Mouse (Mus musculus): ENCODE data around the gene Smap2. TPM values are rescaled to one million over a fixed set of nuclear protein-coding genes. Genes with fewer than 3 reads are reported as not detected.

Smap2 gene
- polyA plus RNA-seq, 1 experiment from 2014 or later = 14.5 TPM

- ATAC-seq (replicated peaks; ENCODE audit: insufficient number of reproducible peaks, low FRiP score, low TSS enrichment) = no peak
- Histone ChIP-seq H3K27ac (ENCODE audit: low read depth, low read length) (no peak overlapping the region), H3K36me3 (ENCODE audit: control insufficient read depth, insufficient read depth, low read length) (no peaks in the 10 kb centered on the region), H3K4me1 (ENCODE audit: control insufficient read depth, insufficient read depth, low read length) (peaks cover 15% of the 10 kb centered on the region), H3K9me3 (replicated peaks; ENCODE audit: control insufficient read depth, low read length) (no peaks in the 10 kb centered on the region), H3K4me3 (ENCODE audit: low read depth, low read length) (no peak overlapping the region), H3K27me3 (ENCODE audit: control insufficient read depth, insufficient read depth, low read length) (peaks cover 28% of the 10 kb centered on the region), H3K4me2 (no peak overlapping the region), H3K9ac (ENCODE audit: low read depth, low read length) (no peak overlapping the region)
- WGBS (ENCODE audit: insufficient replicate concordance) = 70% methylated on average over 5 of the region's 5 CpGs
These were observed 25.4 kb upstream of the Smap2 start for GRCm38 (mm10) chr4:121042472-121042871.

DNA sequence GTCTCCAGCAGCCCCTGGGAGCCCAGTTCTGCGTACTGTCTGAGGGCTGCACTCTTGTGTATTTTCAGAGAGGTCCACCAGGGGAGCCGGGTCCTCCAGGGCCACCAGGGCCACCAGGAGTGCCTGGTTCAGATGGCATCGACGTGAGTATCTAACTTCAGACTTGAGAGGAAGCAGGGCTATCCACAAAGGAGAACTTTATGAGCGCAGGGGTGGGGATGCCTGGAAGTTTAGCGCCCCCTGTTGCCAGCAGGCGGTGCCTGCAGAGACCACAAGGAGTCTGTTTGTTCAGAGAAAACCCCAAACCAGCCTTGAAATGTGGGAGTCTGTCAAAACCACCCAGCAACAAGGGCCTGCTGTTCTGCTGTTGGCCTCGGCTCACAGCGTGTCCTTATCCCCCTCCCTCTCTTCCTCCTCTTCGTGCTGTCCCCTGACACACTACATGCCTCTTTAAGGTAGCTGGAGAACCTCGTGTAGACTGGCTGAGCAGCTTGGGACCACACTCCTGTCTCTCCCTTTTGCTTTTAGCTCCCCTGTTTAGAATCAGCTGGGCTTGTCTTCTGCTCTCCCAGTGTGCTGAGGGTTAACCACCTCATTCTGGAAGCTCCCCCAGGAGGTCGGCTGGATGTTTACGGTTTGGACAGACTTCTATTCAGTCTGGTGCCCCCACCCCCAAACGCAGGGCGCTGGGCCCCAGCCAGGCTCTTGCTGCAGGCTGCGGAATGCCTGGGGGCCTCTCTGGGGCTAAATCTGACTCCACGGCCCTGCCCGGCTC lies 24.0 kb upstream of the Smap2 start:
- Histone ChIP-seq H3K36me3 (ENCODE audit: control insufficient read depth, insufficient read depth, low read length) (no peaks in the 10 kb centered on the region), H3K4me3 (ENCODE audit: low read depth, low read length) (no peak overlapping the region), H3K9me3 (replicated peaks; ENCODE audit: control insufficient read depth, low read length) (no peaks in the 10 kb centered on the region), H3K27ac (ENCODE audit: low read depth, low read length) (peak overlapping the region; percentile 80), H3K4me2 (peak overlapping the region; percentile 53), H3K9ac (ENCODE audit: low read depth, low read length) (peak overlapping the region; percentile 30; the same call in 1 of the 2 replicates), H3K4me1 (ENCODE audit: control insufficient read depth, insufficient read depth, low read length) (peaks cover 15% of the 10 kb centered on the region), H3K27me3 (ENCODE audit: control insufficient read depth, insufficient read depth, low read length) (peaks cover 28% of the 10 kb centered on the region)
- 10% methylated on average over 18 of the region's 18 CpGs for whole genome bisulfite sequencing (ENCODE audit: insufficient replicate concordance)
- peak; percentile 52 for ATAC-seq (replicated peaks; ENCODE audit: insufficient number of reproducible peaks, low FRiP score, low TSS enrichment)

DNA sequence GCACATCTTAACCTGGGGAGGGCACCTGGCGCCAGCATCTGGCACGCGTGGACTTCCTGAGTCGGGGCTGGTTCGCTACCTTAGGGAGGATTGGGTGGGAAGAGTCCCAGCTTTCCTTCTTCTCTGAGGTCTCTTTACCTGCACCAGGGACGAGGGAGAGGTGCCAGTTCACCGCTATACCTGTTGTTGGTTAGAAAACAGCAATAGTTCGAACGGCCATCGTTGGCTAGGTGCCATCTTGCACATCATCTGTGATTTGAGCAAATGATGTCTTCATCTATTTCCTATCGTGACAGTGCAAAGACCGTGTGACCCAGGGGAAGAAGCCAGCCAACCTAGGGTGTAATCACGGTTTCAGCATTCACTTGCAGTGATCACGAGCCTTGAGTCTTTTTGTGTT lies 23.3 kb upstream of the Smap2 start:
- H3K4me2 ChIP-seq = peak overlapping the region; percentile 93
- no peaks in the 10 kb centered on the region for H3K36me3 ChIP-seq (ENCODE audit: control insufficient read depth, insufficient read depth, low read length)
- WGBS (ENCODE audit: insufficient replicate concordance) = 60% methylated on average over 14 of the region's 14 CpGs
- no peaks in the 10 kb centered on the region for H3K9me3 ChIP-seq (replicated peaks; ENCODE audit: control insufficient read depth, low read length)
- no peak for ATAC-seq (replicated peaks; ENCODE audit: insufficient number of reproducible peaks, low FRiP score, low TSS enrichment)
- H3K4me3 ChIP-seq (ENCODE audit: low read depth, low read length) = peak overlapping the region; percentile 50
- H3K4me1 ChIP-seq (ENCODE audit: control insufficient read depth, insufficient read depth, low read length) = peaks cover 15% of the 10 kb centered on the region
- no peak overlapping the region for H3K27ac ChIP-seq (ENCODE audit: low read depth, low read length)
- H3K9ac ChIP-seq (ENCODE audit: low read depth, low read length) = no peak overlapping the region
- peaks cover 28% of the 10 kb centered on the region for H3K27me3 ChIP-seq (ENCODE audit: control insufficient read depth, insufficient read depth, low read length)

- Histone ChIP-seq H3K9ac (ENCODE audit: low read depth, low read length) (peak within 1 kb of the TSS; percentile 64), H3K27ac (ENCODE audit: low read depth, low read length) (no peak within 1 kb of the TSS), H3K4me2 (peak within 1 kb of the TSS; percentile 93), H3K4me1 (ENCODE audit: control insufficient read depth, insufficient read depth, low read length) (peaks cover 15% of the 10 kb centered on the region), H3K27me3 (ENCODE audit: control insufficient read depth, insufficient read depth, low read length) (peaks cover 28% of the 10 kb centered on the region), H3K4me3 (ENCODE audit: low read depth, low read length) (peak within 1 kb of the TSS; percentile 50), H3K36me3 (ENCODE audit: control insufficient read depth, insufficient read depth, low read length) (no peaks in the 10 kb centered on the region), H3K9me3 (replicated peaks; ENCODE audit: control insufficient read depth, low read length) (no peaks in the 10 kb centered on the region)
- ATAC-seq (replicated peaks; ENCODE audit: insufficient number of reproducible peaks, low FRiP score, low TSS enrichment) = peak; percentile 15; the same call in 1 of the 2 replicates
- 3% methylated on average over 46 of the region's 46 CpGs for WGBS (ENCODE audit: insufficient replicate concordance)
These were observed 22.5 kb upstream of the Smap2 start, which contains the start of gene Col9a2 for GRCm38 (mm10) chr4:121039331-121040115. TSS of gene Col9a2 (plus strand) at chr4:121039385.

- no peaks in the 10 kb centered on the region for H3K36me3 ChIP-seq (ENCODE audit: control insufficient read depth, insufficient read depth, low read length)
- WGBS (ENCODE audit: insufficient replicate concordance) = 60% methylated on average over 2 of the region's 2 CpGs
- H3K4me2 ChIP-seq = no peak overlapping the region
- H3K27me3 ChIP-seq (ENCODE audit: control insufficient read depth, insufficient read depth, low read length) = 0 out of 2 replicates have a peak, but pooled peaks cover 2% of the 10 kb centered on the region
- ATAC-seq (replicated peaks; ENCODE audit: insufficient number of reproducible peaks, low FRiP score, low TSS enrichment) = no peak
- no peak overlapping the region for H3K4me3 ChIP-seq (ENCODE audit: low read depth, low read length)
- H3K9ac ChIP-seq (ENCODE audit: low read depth, low read length) = no peak overlapping the region
- no peak overlapping the region for H3K27ac ChIP-seq (ENCODE audit: low read depth, low read length)
- no peaks in the 10 kb centered on the region for H3K4me1 ChIP-seq (ENCODE audit: control insufficient read depth, insufficient read depth, low read length)
- no peaks in the 10 kb centered on the region for H3K9me3 ChIP-seq (replicated peaks; ENCODE audit: control insufficient read depth, low read length)
These were observed 16.0 kb upstream of the Smap2 start for GRCm38 (mm10) chr4:121033006-121033405.

DNA sequence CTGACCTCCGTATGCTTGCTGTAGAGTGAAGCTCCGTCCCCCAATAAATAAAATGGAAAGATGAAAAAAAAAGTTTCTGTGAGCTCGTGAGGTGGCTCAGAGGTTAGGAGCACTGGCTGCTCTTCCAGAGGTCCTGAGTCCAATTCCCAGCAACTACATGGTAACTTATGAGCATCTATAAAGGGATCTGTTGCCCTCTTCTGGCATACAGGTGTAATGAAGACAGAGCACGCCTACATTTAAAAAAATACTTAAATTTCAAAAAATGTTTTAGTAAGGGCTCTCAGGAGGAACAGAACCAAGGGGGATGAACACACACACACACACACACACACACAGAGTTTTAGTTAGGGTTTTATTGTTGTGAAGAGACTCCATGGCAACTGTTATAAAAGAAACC lies 14.4 kb upstream of the Smap2 start:
- Histone ChIP-seq H3K9ac (ENCODE audit: low read depth, low read length) (no peak overlapping the region), H3K27ac (ENCODE audit: low read depth, low read length) (no peak overlapping the region), H3K27me3 (ENCODE audit: control insufficient read depth, insufficient read depth, low read length) (no peaks in the 10 kb centered on the region), H3K4me3 (ENCODE audit: low read depth, low read length) (no peak overlapping the region), H3K4me2 (no peak overlapping the region), H3K9me3 (replicated peaks; ENCODE audit: control insufficient read depth, low read length) (no peaks in the 10 kb centered on the region), H3K36me3 (ENCODE audit: control insufficient read depth, insufficient read depth, low read length) (no peaks in the 10 kb centered on the region), H3K4me1 (ENCODE audit: control insufficient read depth, insufficient read depth, low read length) (no peaks in the 10 kb centered on the region)
- 53% methylated on average over 4 of the region's 4 CpGs for WGBS (ENCODE audit: insufficient replicate concordance)
- ATAC-seq (replicated peaks; ENCODE audit: insufficient number of reproducible peaks, low FRiP score, low TSS enrichment) = no peak

- 60% methylated on average over 3 of the region's 3 CpGs for WGBS (ENCODE audit: insufficient replicate concordance)
- ATAC-seq (replicated peaks; ENCODE audit: insufficient number of reproducible peaks, low FRiP score, low TSS enrichment) = no peak
- Histone ChIP-seq H3K4me3 (ENCODE audit: low read depth, low read length) (no peak overlapping the region), H3K9me3 (replicated peaks; ENCODE audit: control insufficient read depth, low read length) (no peaks in the 10 kb centered on the region), H3K36me3 (ENCODE audit: control insufficient read depth, insufficient read depth, low read length) (no peaks in the 10 kb centered on the region), H3K4me2 (no peak overlapping the region), H3K27me3 (ENCODE audit: control insufficient read depth, insufficient read depth, low read length) (no peaks in the 10 kb centered on the region), H3K9ac (ENCODE audit: low read depth, low read length) (no peak overlapping the region), H3K4me1 (ENCODE audit: control insufficient read depth, insufficient read depth, low read length) (no peaks in the 10 kb centered on the region), H3K27ac (ENCODE audit: low read depth, low read length) (no peak overlapping the region)
These were observed 12.6 kb upstream of the Smap2 start for GRCm38 (mm10) chr4:121029632-121030031.

DNA sequence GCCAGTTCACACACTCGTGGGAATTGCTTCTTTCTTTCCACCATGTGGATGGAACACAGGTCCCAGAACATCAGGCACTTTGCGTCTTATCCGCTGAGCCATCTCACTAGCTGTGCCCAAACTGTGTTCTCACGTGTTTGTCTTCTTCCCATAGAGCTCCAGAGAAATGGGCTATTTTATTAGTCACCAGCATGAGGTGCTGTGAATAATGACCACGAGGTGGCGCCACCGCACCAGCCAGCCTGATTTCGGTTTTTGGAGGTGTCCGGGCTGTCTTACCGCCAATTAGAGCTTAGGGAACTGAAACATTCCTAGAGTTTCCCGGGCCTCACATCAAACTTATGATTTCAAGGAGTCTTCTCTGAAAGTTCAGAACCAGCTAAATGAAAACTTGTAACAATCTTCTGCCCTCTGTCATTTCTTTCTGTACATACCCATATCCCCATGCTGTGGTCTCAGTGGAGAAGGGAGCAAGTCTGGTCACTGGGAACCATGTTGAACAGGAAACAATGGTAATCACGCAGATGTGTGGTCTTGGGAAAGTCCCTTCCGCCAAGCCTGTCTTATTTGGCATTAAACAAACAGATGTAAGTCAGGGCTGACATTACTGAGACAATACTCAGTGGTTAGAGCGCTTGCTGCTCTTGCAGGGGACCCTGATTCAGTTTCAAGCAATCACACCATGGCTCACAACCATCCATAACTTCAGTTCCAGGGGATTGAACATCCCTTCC lies 11.8 kb upstream of the Smap2 start:
- Histone ChIP-seq H3K4me3 (ENCODE audit: low read depth, low read length) (no peak overlapping the region), H3K9me3 (replicated peaks; ENCODE audit: control insufficient read depth, low read length) (no peaks in the 10 kb centered on the region), H3K4me1 (ENCODE audit: control insufficient read depth, insufficient read depth, low read length) (no peaks in the 10 kb centered on the region), H3K27me3 (ENCODE audit: control insufficient read depth, insufficient read depth, low read length) (no peaks in the 10 kb centered on the region), H3K27ac (ENCODE audit: low read depth, low read length) (no peak overlapping the region), H3K9ac (ENCODE audit: low read depth, low read length) (no peak overlapping the region), H3K4me2 (no peak overlapping the region), H3K36me3 (ENCODE audit: control insufficient read depth, insufficient read depth, low read length) (no peaks in the 10 kb centered on the region)
- no peak for ATAC-seq (replicated peaks; ENCODE audit: insufficient number of reproducible peaks, low FRiP score, low TSS enrichment)
- WGBS (ENCODE audit: insufficient replicate concordance) = 33% methylated on average over 14 of the region's 14 CpGs
